Mouse (Mus musculus): Measurements from ENCODE around the gene Gm609. TPM values are rescaled to one million over a fixed set of nuclear protein-coding genes. Genes with fewer than 3 reads are reported as not detected.
"Not testable (repeated sequence)": the region's sequence is repeated elsewhere in the genome, so short reads cannot be mapped to it uniquely, and the experiment has no call there.

The Gm609 gene
- total RNA-seq (2021), result under 1 TPM; 0.26 to 0.32 TPM
- long read RNA-seq, experiment 1, result 0 reads
- long read RNA-seq, experiment 2, result 0 reads

GRCm38 (mm10) chr16:45492927-45493326 is at the start of gene Gm609:
TSS of gene Gm609 (minus strand) at chr16:45492969.
- DNase-seq (ENCODE audit: low spot score in 2 of 2), result no peak

- no peak for DNase-seq (ENCODE audit: low spot score in 2 of 2)
These were observed 49.3 kb upstream of the Gm609 start for GRCm38 (mm10) chr16:45542108-45542507.

- DNase-seq (ENCODE audit: low spot score in 2 of 2), result not testable (repeated sequence)
These were observed 45.6 kb upstream of the Gm609 start for GRCm38 (mm10) chr16:45538342-45538741.

GRCm38 (mm10) chr16:45535009-45535408 is 42.2 kb upstream of the Gm609 start, which contains the start of gene Slc9c1:
TSS of gene Slc9c1 (plus strand) at chr16:45535309.
- no peak for DNase-seq (ENCODE audit: low spot score in 2 of 2)

GRCm38 (mm10) chr16:45531950-45532349 is 39.2 kb upstream of the Gm609 start, which contains the start of gene Gm17783:
TSS of gene Gm17783 (minus strand) at chr16:45532050.
- DNase-seq (ENCODE audit: low spot score in 2 of 2), result no peak

- no peak for DNase-seq (ENCODE audit: low spot score in 2 of 2)
These were observed 32.8 kb upstream of the Gm609 start for GRCm38 (mm10) chr16:45525551-45525950.

GRCm38 (mm10) chr16:45495326-45495725 is 2.6 kb upstream of the Gm609 start:
- no peak for DNase-seq (ENCODE audit: low spot score in 2 of 2)

GRCm38 (mm10) chr16:45476991-45477390 is 15.8 kb downstream of the Gm609 start:
- no peak for DNase-seq (ENCODE audit: low spot score in 2 of 2)

GRCm38 (mm10) chr16:45471836-45472235 is 20.9 kb downstream of the Gm609 start:
- not testable (repeated sequence) for DNase-seq (ENCODE audit: low spot score in 2 of 2)

GRCm38 (mm10) chr16:45454762-45455161 is 38.0 kb downstream of the Gm609 start:
- DNase-seq (ENCODE audit: low spot score in 2 of 2), result no peak

GRCm38 (mm10) chr16:45437230-45437739 is 55.5 kb downstream of the Gm609 start:
- DNase-seq (ENCODE audit: low spot score in 2 of 2), result no peak

- no peak for DNase-seq (ENCODE audit: low spot score in 2 of 2)
These were observed 57.2 kb downstream of the Gm609 start for GRCm38 (mm10) chr16:45435591-45435990.

- DNase-seq (ENCODE audit: low spot score in 2 of 2), result no peak
These were observed 65.1 kb downstream of the Gm609 start for GRCm38 (mm10) chr16:45427651-45428050.

- DNase-seq (ENCODE audit: low spot score in 2 of 2), result peak in 1 of 2 experiments; percentile 46
These were observed 79.3 kb downstream of the Gm609 start for GRCm38 (mm10) chr16:45413497-45413896.

GRCm38 (mm10) chr16:45409064-45409446 is 83.7 kb downstream of the Gm609 start:
- DNase-seq (ENCODE audit: low spot score in 2 of 2), result not testable (repeated sequence)

- peak; percentile 61 to 62 for DNase-seq (ENCODE audit: low spot score in 2 of 2)
These were observed 84.2 kb downstream of the Gm609 start, which contains the start of gene Cd200 for GRCm38 (mm10) chr16:45408425-45409063. TSS of gene Cd200 (minus strand) at chr16:45409053.

- DNase-seq (ENCODE audit: low spot score in 2 of 2), result no peak
These were observed 84.9 kb downstream of the Gm609 start for GRCm38 (mm10) chr16:45407645-45408400.

- DNase-seq (ENCODE audit: low spot score in 2 of 2), result no peak
These were observed 85.7 kb downstream of the Gm609 start for GRCm38 (mm10) chr16:45407091-45407490.

GRCm38 (mm10) chr16:45402951-45403350 is 89.8 kb downstream of the Gm609 start:
- DNase-seq (ENCODE audit: low spot score in 2 of 2), result no peak

- no peak for DNase-seq (ENCODE audit: low spot score in 2 of 2)
These were observed 90.7 kb downstream of the Gm609 start for GRCm38 (mm10) chr16:45402036-45402435.

- DNase-seq (ENCODE audit: low spot score in 2 of 2), result no peak
These were observed 92.7 kb downstream of the Gm609 start for GRCm38 (mm10) chr16:45399947-45400555.

GRCm38 (mm10) chr16:45399411-45399810 is 93.4 kb downstream of the Gm609 start:
- no peak for DNase-seq (ENCODE audit: low spot score in 2 of 2)
